ENCODE assay signal across 9 mouse cellular contexts in the genomic region with DNA sequence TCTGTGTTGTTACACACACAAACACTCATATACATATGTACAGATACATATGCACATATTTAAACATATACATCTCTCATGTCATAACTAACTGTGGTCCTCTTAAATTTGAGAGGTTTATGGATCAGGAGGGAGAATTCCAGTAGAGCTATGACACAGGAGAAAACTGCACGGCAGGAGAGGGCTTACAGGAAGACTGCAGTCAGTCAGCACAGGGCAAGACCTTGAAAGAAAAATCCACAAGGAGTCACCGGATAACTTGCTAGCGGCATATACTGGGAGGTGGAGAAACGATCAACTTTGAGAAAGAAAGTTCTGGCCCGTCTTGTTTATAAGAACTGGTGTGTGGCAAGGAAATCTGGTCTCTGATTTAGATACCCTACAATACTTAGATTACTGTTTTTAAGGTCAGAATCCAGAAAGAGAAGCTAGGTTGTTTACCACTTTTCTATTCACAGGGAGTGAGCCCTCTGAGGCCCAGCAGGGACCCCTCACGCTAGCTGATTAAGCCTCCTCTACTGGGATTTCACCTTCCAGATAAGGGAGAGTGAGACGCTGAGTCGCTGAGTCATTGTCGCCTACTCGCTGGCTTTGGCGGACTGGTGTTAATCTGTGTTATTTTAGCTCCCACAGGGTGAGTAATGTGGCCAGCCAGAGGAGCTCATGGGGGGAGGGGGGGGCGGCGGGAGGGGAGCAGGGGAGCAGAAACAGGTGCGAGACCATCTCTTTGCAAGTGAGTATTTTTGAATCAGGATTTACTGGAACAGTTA. TPM values are rescaled to one million over a fixed set of nuclear protein-coding genes. Genes with fewer than 3 reads are reported as not detected.
DNase-seq lines count a peak whose midpoint lies in the region; ATAC-seq and TF ChIP-seq lines count a peak whose summit lies in the region.
"Had no signal": no experiment of that assay in that cellular context is flagged by ENCODE, and none has a peak within 500 bp of the region (broad histone marks: within the 10 kb centered on the region; RNA-seq: fewer than 3 reads in every experiment).

No protein-coding gene starts in this region.

- H3K4me3 ChIP-seq in hindbrain, embryonic 10.5 days: no peak overlapping the region
- H3K4me3 ChIP-seq in hindbrain, embryonic 13.5 days: no peak overlapping the region
- H3K4me3 ChIP-seq in gastrocnemius, adult 2 months: peak overlapping the region; percentile 51
- no peak overlapping the region for H3K4me3 ChIP-seq in hindbrain, postnatal 0 days (ENCODE audit: low read length)
- no peak overlapping the region for H3K4me3 ChIP-seq in limb, embryonic 14.5 days (replicated peaks; ENCODE audit: low read length)
- no peak overlapping the region for H3K4me3 ChIP-seq in neural tube, embryonic 12.5 days
- H3K4me3 ChIP-seq: midbrain, embryonic 12.5 days had no signal

- TF ChIP-seq POLR2A in limb, embryonic 14.5 days (IDR thresholded peaks at IDR 0.05; ENCODE audit: borderline replicate concordance, extremely low read depth, insufficient read depth, insufficient read length): no peak

- no peaks in the 10 kb centered on the region for H3K9me3 ChIP-seq in hindbrain, embryonic 10.5 days
- no peaks in the 10 kb centered on the region for H3K9me3 ChIP-seq in hindbrain, embryonic 13.5 days
- H3K9me3 ChIP-seq in hindbrain, postnatal 0 days (ENCODE audit: low read length): no peaks in the 10 kb centered on the region
- H3K9me3 ChIP-seq in limb, embryonic 14.5 days (ENCODE audit: control insufficient read depth, low read length): no peaks in the 10 kb centered on the region
- no peaks in the 10 kb centered on the region for H3K9me3 ChIP-seq in neural tube, embryonic 12.5 days
- H3K9me3 ChIP-seq: midbrain, embryonic 12.5 days had no signal

- no peak overlapping the region for H3K4me2 ChIP-seq in hindbrain, embryonic 13.5 days
- peak overlapping the region; percentile 39 for H3K4me2 ChIP-seq in hindbrain, postnatal 0 days (ENCODE audit: low read depth, low read length)
- H3K4me2 ChIP-seq in limb, embryonic 14.5 days (replicated peaks; ENCODE audit: low read depth, low read length, severe bottlenecking): peak overlapping the region; percentile 21; the same call in 1 of the 2 replicates
- peak overlapping the region; percentile 22; the same call in 1 of the 2 replicates for H3K4me2 ChIP-seq in neural tube, embryonic 12.5 days (replicated peaks)
- H3K4me2 ChIP-seq: midbrain, embryonic 12.5 days had no signal

- no peak overlapping the region for H3K9ac ChIP-seq in hindbrain, embryonic 13.5 days
- H3K9ac ChIP-seq in hindbrain, postnatal 0 days (replicated peaks; ENCODE audit: low read length): no peak overlapping the region
- H3K9ac ChIP-seq in limb, embryonic 14.5 days (ENCODE audit: low read depth, low read length, severe bottlenecking): no peak overlapping the region
- H3K9ac ChIP-seq in neural tube, embryonic 12.5 days: no peak overlapping the region
- H3K9ac ChIP-seq: midbrain, embryonic 12.5 days had no signal

- no peak for ATAC-seq in hindbrain, embryonic 13.5 days (ENCODE audit: low FRiP score)
- ATAC-seq in hindbrain, postnatal 0 days: peak; percentile 27; the same call in 1 of the 2 replicates
- peak; percentile 57 for ATAC-seq in limb, embryonic 14.5 days (ENCODE audit: low FRiP score, low read depth)
- no peak for ATAC-seq in neural tube, embryonic 12.5 days (ENCODE audit: low FRiP score, low read depth)

- peak; percentile 23 for DNase-seq in hindbrain, embryonic 10.5 days (ENCODE audit: low spot score)
- peak; percentile 27 to 60 for DNase-seq in adrenal gland, postnatal 36 days
- DNase-seq in gastrocnemius, adult 2 months: peak; percentile 71
- no peak for DNase-seq in hindbrain, postnatal 0 days (ENCODE audit: low spot score)
- DNase-seq in limb, embryonic 14.5 days (ENCODE audit: low spot score): peak; percentile 41
- DNase-seq in spleen, postnatal 4 days (ENCODE audit: low spot score in 2 of 2): no peak

- no peaks in the 10 kb centered on the region for H3K36me3 ChIP-seq in hindbrain, embryonic 10.5 days
- H3K36me3 ChIP-seq in hindbrain, embryonic 13.5 days: no peaks in the 10 kb centered on the region
- H3K36me3 ChIP-seq in hindbrain, postnatal 0 days (ENCODE audit: insufficient read depth, low read length): no peaks in the 10 kb centered on the region
- H3K36me3 ChIP-seq in limb, embryonic 14.5 days (ENCODE audit: control insufficient read depth, insufficient read depth, low read length): no peaks in the 10 kb centered on the region
- no peaks in the 10 kb centered on the region for H3K36me3 ChIP-seq in neural tube, embryonic 12.5 days
- H3K36me3 ChIP-seq: midbrain, embryonic 12.5 days had no signal

- H3K27ac ChIP-seq in hindbrain, embryonic 10.5 days: no peak overlapping the region
- no peak overlapping the region for H3K27ac ChIP-seq in hindbrain, embryonic 13.5 days
- peak overlapping the region; percentile 92 for H3K27ac ChIP-seq in gastrocnemius, adult 2 months
- H3K27ac ChIP-seq in hindbrain, postnatal 0 days: no peak overlapping the region
- no peak overlapping the region for H3K27ac ChIP-seq in limb, embryonic 14.5 days (replicated peaks; ENCODE audit: low read depth, low read length)
- no peak overlapping the region for H3K27ac ChIP-seq in neural tube, embryonic 12.5 days
- H3K27ac ChIP-seq: midbrain, embryonic 12.5 days had no signal

- H3K4me1 ChIP-seq in hindbrain, embryonic 10.5 days (replicated peaks): peaks cover 22% of the 10 kb centered on the region
- no peaks in the 10 kb centered on the region; the same call in 1 of the 2 replicates for H3K4me1 ChIP-seq in hindbrain, embryonic 13.5 days (replicated peaks)
- H3K4me1 ChIP-seq in hindbrain, postnatal 0 days (ENCODE audit: insufficient read depth, low read length): peaks cover 3% of the 10 kb centered on the region; the same call in 1 of the 2 replicates
- peaks cover 11% of the 10 kb centered on the region for H3K4me1 ChIP-seq in limb, embryonic 14.5 days (ENCODE audit: control insufficient read depth, insufficient read depth, low read length)
- H3K4me1 ChIP-seq in neural tube, embryonic 12.5 days: no peaks in the 10 kb centered on the region

- no peak for TF ChIP-seq CTCF in gastrocnemius, adult 2 months (IDR thresholded peaks at IDR 0.05)
- TF ChIP-seq CTCF in hindbrain, postnatal 0 days (IDR thresholded peaks at IDR 0.05; ENCODE audit: low read depth): no peak

- H3K27me3 ChIP-seq in hindbrain, embryonic 10.5 days (ENCODE audit: insufficient read depth, poor library complexity, severe bottlenecking): no peaks in the 10 kb centered on the region
- H3K27me3 ChIP-seq in hindbrain, embryonic 13.5 days: no peaks in the 10 kb centered on the region
- no peaks in the 10 kb centered on the region for H3K27me3 ChIP-seq in hindbrain, postnatal 0 days (ENCODE audit: insufficient read depth, low read length)
- H3K27me3 ChIP-seq in limb, embryonic 14.5 days (ENCODE audit: control insufficient read depth, insufficient read depth, low read length): no peaks in the 10 kb centered on the region
- no peaks in the 10 kb centered on the region for H3K27me3 ChIP-seq in neural tube, embryonic 12.5 days (replicated peaks)
- H3K27me3 ChIP-seq: midbrain, embryonic 12.5 days had no signal

- intact Hi-C loops in gastrocnemius, adult 2 months (cut with DNase I): loop anchor here (1.0 kb wide), 1 partner anchor 54 kb away; a partner anchor contains a TSS

- 12% methylated on average over 14 of the region's 14 CpGs for WGBS in hindbrain, embryonic 10.5 days
- 19% methylated on average over 14 of the region's 14 CpGs for WGBS in hindbrain, embryonic 13.5 days
- WGBS in hindbrain, postnatal 0 days: 13% methylated on average over 14 of the region's 14 CpGs
- 6% methylated on average over 14 of the region's 14 CpGs for WGBS in limb, embryonic 14.5 days
- 17% methylated on average over 14 of the region's 14 CpGs for WGBS in neural tube, embryonic 12.5 days

RNA-seq across cellular contexts. Expression of a gene that starts 53.6 kb away (rescaled TPM):
- 0.65 and 0.98 TPM in 2 replicates for polyA plus RNA-seq in hindbrain, embryonic 10.5 days (2016; fragmentation: Nextera tagmentation; extraction: Ambion mirVana)
- 1.7 and 2.2 TPM in 2 replicates for polyA plus RNA-seq in hindbrain, embryonic 13.5 days (2015; fragmentation: Nextera tagmentation; extraction: Ambion mirVana)
- 100 to 1,000 TPM; 275 to 333 TPM for total RNA-seq in adrenal gland, postnatal 36 days (2021)
- total RNA-seq in gastrocnemius, adult 2 months (2021): 1,000 to 10,000 TPM in 1 of 2 experiments, 100 to 1,000 TPM in 1; 484 to 1,239 TPM
- 1.8 and 4.7 TPM in 2 replicates for total RNA-seq in hindbrain, postnatal 0 days (2014; rRNA removed)
- polyA plus RNA-seq in hindbrain, postnatal 0 days (2015; fragmentation: Nextera tagmentation; extraction: Ambion mirVana): 2.5 and 4.5 TPM in 2 replicates
- 2.4 and 3.0 TPM in 2 replicates for polyA plus RNA-seq in limb, embryonic 14.5 days (2012; rRNA removed)
- 2.0 and 3.3 TPM in 2 replicates for polyA plus RNA-seq in limb, embryonic 14.5 days (2014; fragmentation: Nextera tagmentation; extraction: Ambion mirVana)
- polyA plus RNA-seq in neural tube, embryonic 12.5 days (2016; fragmentation: Nextera tagmentation; extraction: Ambion mirVana): 0.59 and 0.72 TPM in 2 replicates

RNA-seq across cellular contexts. Expression of a gene that starts 59.3 kb away (rescaled TPM):
- polyA plus RNA-seq in hindbrain, embryonic 10.5 days (2016; fragmentation: Nextera tagmentation; extraction: Ambion mirVana): 22.0 and 24.3 TPM in 2 replicates
- polyA plus RNA-seq in hindbrain, embryonic 13.5 days (2015; fragmentation: Nextera tagmentation; extraction: Ambion mirVana): 14.8 and 17.2 TPM in 2 replicates
- 1 to 10 TPM; 3.1 to 5.2 TPM for total RNA-seq in adrenal gland, postnatal 36 days (2021)
- total RNA-seq in gastrocnemius, adult 2 months (2021): 10 to 100 TPM; 13.1 to 13.4 TPM
- 8.3 and 10.6 TPM in 2 replicates for total RNA-seq in hindbrain, postnatal 0 days (2014; rRNA removed)
- polyA plus RNA-seq in hindbrain, postnatal 0 days (2015; fragmentation: Nextera tagmentation; extraction: Ambion mirVana): 13.7 and 16.3 TPM in 2 replicates
- polyA plus RNA-seq in limb, embryonic 14.5 days (2012; rRNA removed): 43.9 and 49.5 TPM in 2 replicates
- 29.4 and 31.4 TPM in 2 replicates for polyA plus RNA-seq in limb, embryonic 14.5 days (2014; fragmentation: Nextera tagmentation; extraction: Ambion mirVana)
- 21.2 and 22.7 TPM in 2 replicates for polyA plus RNA-seq in neural tube, embryonic 12.5 days (2016; fragmentation: Nextera tagmentation; extraction: Ambion mirVana)

Comparison
In these comparisons a context has a peak if more than half of its experiments do, and no peak if none do; other contexts are left out.
1. DNase-seq: peak in hindbrain, embryonic 10.5 days (single experiment), adrenal gland, postnatal 36 days (2 of 2), gastrocnemius, adult 2 months (single experiment) and limb, embryonic 14.5 days (single experiment); none in hindbrain, postnatal 0 days (single experiment) and spleen, postnatal 4 days (0 of 2).
2. ATAC-seq: peak in hindbrain, postnatal 0 days (single experiment) and limb, embryonic 14.5 days (single experiment); none in hindbrain, embryonic 13.5 days (single experiment) and neural tube, embryonic 12.5 days (single experiment).